Mouse (Mus musculus) kidney, postnatal 36 days (tissue): ENCODE results near the gene Dnajb4.
"Not testable (repeated sequence)": the region's sequence is repeated elsewhere in the genome, so short reads cannot be mapped to it uniquely, and the experiment has no call there.

Source experiments
- DNase-seq, 2 experiments: peaks; one replicate each; pipeline ENCODE4 v3.0.0; 2021 to 2022; ENCODE audit warnings: mixed read lengths in 2 of 2

Gene Dnajb4

DNA sequence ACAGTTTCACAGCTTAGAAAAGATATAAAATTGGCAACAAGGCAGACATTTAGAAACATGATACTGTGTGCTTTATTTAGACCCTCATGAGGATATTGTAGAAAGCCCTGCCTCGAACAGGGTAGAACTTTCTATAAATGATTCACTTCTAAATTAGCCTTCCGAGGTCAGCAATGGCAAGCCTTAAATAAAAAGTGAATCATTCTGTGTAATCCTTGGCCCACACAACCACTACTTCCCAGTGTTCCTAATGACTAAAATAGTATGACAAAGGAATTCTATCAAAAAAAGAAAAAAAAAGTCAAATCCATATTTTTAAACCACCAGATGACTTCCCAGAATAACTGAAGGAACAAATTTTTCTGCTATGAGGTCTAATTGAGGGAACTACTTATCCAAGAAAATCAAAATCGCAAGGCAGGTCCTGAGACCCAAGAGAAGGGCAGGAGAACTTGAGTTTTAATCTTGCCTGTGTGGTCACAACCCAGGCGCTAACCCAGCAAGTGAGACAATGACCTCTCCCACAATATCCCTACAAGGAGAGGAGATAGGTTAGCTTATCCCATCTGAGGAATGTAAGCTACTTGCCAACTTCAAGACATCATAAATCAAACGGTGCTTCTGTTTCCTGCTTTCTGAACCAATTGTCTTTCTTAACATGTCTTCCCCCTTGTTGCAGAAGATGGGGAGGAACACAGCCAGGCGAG lies 67.0 kb downstream of the Dnajb4 start:
- DNase-seq = peak in 1 of 2 experiments; percentile 64

DNA sequence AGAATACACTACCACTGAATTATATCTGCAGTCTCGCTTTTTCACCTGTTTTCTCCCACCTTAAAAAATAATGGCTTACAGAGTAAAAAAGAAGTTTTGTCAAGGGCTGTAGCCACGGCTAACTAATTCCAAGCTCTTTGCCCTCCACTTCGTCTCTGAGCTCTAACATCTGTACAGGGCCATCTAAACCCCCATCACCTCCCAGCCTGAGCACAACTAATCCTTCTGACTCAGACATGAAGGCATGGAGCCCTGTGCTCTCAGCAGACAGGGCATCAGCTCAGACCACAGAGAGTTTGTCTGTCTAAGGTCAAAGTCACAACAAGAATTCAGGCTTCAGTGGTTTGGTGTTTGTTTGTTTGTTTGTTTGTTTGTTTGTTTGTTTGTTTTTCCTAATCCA lies 68.0 kb downstream of the Dnajb4 start:
- no peak for DNase-seq

DNA sequence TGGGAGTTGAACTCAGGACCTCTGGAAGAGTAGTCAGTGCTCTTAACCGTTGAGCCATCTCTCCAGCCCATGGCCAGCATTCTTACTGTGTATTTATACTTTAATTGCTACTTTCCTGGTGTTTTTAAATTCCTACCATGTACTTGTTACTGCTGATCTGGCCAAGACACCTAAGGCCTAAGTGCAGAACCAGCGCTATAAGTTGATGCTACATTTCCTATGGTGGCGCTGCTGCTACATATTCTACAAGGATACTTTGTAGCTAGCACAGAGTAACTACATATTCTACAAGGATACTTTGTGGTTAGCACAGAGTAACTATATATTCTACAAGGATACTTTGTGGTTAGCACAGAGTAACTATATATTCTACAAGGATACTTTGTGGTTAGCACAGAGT lies 70.8 kb downstream of the Dnajb4 start:
- DNase-seq = not testable (repeated sequence)

DNA sequence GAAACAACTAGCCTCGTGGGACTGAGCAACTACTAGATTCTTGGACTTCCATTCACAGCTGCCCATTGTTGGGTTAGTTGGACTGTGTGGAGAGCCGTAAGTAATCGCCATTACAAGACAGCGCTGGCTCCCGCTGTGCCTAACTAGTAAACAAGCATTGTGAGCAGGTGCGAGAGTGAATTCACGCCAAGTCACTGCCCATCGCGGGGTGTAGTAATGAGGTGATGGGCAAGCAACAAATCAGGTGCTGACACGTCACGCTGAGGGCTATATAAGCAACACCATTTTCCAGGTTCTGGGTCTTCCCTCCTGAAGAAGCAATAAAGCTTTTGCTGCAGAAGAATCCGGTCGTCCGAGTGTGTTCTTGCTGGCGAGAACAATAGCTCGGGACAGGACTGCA lies 74.0 kb downstream of the Dnajb4 start:
- DNase-seq = not testable (repeated sequence)

DNA sequence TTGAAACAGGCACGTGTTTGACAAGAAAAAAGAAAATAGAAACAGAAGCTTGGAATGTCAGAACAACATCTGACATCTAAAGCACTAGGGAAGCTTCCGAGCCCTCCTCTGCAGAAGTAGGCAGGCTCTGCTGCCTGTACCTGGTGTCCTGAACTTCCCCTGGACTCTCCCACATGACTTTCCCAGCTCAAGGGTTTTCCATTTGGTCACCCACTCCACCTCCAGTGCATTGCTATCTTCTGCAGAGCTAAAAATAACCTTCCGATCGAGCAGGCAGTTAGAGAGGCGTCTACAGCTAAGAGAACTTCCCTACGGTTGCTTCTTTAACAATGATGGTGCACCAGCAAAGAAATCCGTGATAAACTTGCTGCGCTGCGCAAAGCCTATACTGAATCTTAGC lies 76.5 kb downstream of the Dnajb4 start:
- peak; percentile 36 to 74 for DNase-seq

DNA sequence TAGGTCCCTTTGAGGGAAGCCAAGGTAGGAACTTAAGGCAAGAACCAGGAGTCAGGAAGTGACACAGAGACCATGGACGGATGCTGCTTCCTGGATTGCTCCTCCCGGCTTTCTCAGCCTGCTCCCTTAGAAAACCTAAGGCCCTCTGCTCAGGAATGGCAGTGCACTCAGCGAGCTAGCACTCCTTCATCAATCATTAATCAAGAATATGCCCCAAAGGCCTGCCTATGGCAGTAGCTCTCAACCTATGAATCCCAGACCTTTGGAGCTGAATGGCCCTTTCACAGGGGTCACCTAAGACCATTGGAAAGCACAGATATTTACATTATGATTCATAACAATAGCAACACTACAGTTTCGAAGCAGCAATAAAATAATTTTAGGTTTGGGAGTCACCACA lies 79.1 kb downstream of the Dnajb4 start:
- DNase-seq = peak in 1 of 2 experiments; percentile 41

DNA sequence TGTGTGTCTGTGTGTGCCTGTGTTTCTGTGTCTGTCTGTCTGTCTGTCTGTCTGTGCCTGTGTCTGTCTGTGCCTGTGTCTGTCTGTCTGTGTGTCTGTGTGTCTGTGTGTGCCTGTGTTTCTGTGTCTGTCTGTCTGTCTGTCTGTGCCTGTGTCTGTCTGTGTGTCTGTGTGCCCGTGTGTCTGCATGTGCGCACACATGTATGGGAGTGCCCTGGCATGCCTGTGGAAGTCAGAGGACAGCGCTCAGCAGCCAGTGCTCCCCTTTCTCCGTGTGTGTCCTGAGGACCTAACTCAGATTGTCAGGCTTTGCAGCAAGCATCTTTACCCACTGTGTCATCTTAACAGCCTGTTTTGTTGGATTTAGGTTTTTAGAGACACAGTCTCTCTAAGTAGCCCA lies 80.7 kb downstream of the Dnajb4 start:
- DNase-seq = not testable (repeated sequence)

DNA sequence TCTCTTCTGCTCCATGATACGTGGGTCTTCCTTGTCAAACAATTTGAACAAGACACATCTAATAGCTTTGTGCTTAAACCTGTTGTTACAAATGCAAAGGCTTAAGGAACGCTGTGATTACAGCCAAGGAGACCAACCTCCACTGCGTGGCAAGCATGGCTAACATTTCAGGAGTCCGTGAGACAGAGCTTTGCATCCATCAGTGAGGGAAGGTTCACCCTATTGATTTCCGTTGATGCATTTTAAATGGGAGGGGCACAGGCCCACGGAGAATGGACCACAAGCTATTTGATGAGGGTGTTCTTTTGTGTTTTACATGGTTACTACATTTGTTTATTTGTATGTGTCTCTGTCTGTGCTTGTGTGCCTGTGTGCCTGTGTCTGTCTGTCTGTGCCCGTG lies 81.5 kb downstream of the Dnajb4 start:
- DNase-seq = no peak
